Mouse (Mus musculus) thymus, adult 2 months (tissue): ENCODE data around the gene Eif3b.

ENCODE experiments used
- CTCF ChIP-seq: fragments of 200-500 bp; IDR thresholded peaks from 2 replicates; pipeline ENCODE4 v1.5.1; 2012; ENCODE audit warnings: mild to moderate bottlenecking, control low read depth, low read length, moderate library complexity, borderline replicate concordance; ENCODE audit not compliant: control insufficient read depth, poor library complexity, insufficient read depth; ENCODE audit errors: extremely low read depth
- POLR2A ChIP-seq: fragments of 200-500 bp; IDR thresholded peaks from 2 replicates; pipeline ENCODE4 v1.6.1; 2012; ENCODE audit warnings: mild to moderate bottlenecking, low read length, control low read depth, moderate library complexity; ENCODE audit not compliant: control insufficient read depth, poor library complexity, insufficient read depth; ENCODE audit errors: extremely low read depth

DNA sequence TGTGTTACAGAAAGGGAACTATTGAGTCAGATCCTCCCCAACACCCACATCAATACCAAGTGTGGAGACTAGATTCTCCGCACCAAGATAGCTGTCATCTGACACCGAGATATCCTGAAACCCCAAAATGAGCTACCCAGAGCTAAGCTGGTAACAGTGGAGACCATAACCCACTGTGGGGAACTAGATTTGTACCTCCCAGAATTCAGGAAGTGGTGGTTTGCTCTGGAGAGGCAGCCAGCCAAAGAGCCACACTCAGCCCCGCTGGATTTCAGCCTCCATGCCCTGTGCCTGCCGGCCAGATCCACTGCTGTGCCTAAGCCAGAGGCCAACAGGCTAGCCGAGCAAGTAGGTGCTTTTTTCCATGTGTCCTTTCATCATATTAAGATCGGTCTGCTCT lies 39.8 kb upstream of the Eif3b start:
- TF ChIP-seq CTCF (no peak), POLR2A (no peak)
